Mouse (Mus musculus): ENCODE data around the gene Nek8. TPM values are rescaled to one million over a fixed set of nuclear protein-coding genes. Genes with fewer than 3 reads are reported as not detected.
"Not testable (repeated sequence)": the region's sequence is repeated elsewhere in the genome, so short reads cannot be mapped to it uniquely, and the experiment has no call there.

Gene Nek8
- polyA plus RNA-seq, 1 experiment from 2014 or later: 14.1 TPM

- no peak for DNase-seq (ENCODE audit: low spot score)
These were observed 29.6 kb downstream of the Nek8 start for GRCm38 (mm10) chr11:78146707-78147543.

- DNase-seq (ENCODE audit: low spot score): no peak
These were observed 30.3 kb downstream of the Nek8 start for GRCm38 (mm10) chr11:78146168-78146567.

GRCm38 (mm10) chr11:78143520-78143919 lies 33.0 kb downstream of the Nek8 start:
- DNase-seq (ENCODE audit: low spot score): no peak

GRCm38 (mm10) chr11:78140665-78141064 lies 35.8 kb downstream of the Nek8 start:
- no peak for DNase-seq (ENCODE audit: low spot score)

GRCm38 (mm10) chr11:78138023-78138422 lies 38.5 kb downstream of the Nek8 start:
- no peak for DNase-seq (ENCODE audit: low spot score)

GRCm38 (mm10) chr11:78137584-78137983 lies 38.9 kb downstream of the Nek8 start:
- DNase-seq (ENCODE audit: low spot score): no peak

GRCm38 (mm10) chr11:78136132-78136531 lies 40.3 kb downstream of the Nek8 start:
- no peak for DNase-seq (ENCODE audit: low spot score)

GRCm38 (mm10) chr11:78135314-78135713 lies 41.2 kb downstream of the Nek8 start:
- not testable (repeated sequence) for DNase-seq (ENCODE audit: low spot score)

- no peak for DNase-seq (ENCODE audit: low spot score)
These were observed 42.1 kb downstream of the Nek8 start for GRCm38 (mm10) chr11:78134344-78134743.

- DNase-seq (ENCODE audit: low spot score): no peak
These were observed 42.6 kb downstream of the Nek8 start for GRCm38 (mm10) chr11:78133915-78134314.

- no peak for DNase-seq (ENCODE audit: low spot score)
These were observed 47.0 kb downstream of the Nek8 start for GRCm38 (mm10) chr11:78129458-78129857.

GRCm38 (mm10) chr11:78126739-78127138 lies 49.7 kb downstream of the Nek8 start:
- no peak for DNase-seq (ENCODE audit: low spot score)

- DNase-seq (ENCODE audit: low spot score): no peak
These were observed 50.8 kb downstream of the Nek8 start for GRCm38 (mm10) chr11:78125691-78126090.

- DNase-seq (ENCODE audit: low spot score): no peak
These were observed 52.7 kb downstream of the Nek8 start for GRCm38 (mm10) chr11:78123782-78124181.

GRCm38 (mm10) chr11:78122815-78123214 lies 53.7 kb downstream of the Nek8 start:
- DNase-seq (ENCODE audit: low spot score): no peak

GRCm38 (mm10) chr11:78121176-78121575 lies 55.3 kb downstream of the Nek8 start:
- DNase-seq (ENCODE audit: low spot score): no peak

- DNase-seq (ENCODE audit: low spot score): no peak
These were observed 56.6 kb downstream of the Nek8 start for GRCm38 (mm10) chr11:78119898-78120297.

- no peak for DNase-seq (ENCODE audit: low spot score)
These were observed 58.0 kb downstream of the Nek8 start for GRCm38 (mm10) chr11:78118467-78118866.

- DNase-seq (ENCODE audit: low spot score): no peak
These were observed 60.4 kb downstream of the Nek8 start for GRCm38 (mm10) chr11:78116146-78116410.
